Mouse (Mus musculus) CH12.LX (cell line): ENCODE measurements around the gene Zfp36. TPM values are rescaled to one million over a fixed set of nuclear protein-coding genes. Genes with fewer than 3 reads are reported as not detected.

Experiments used
- DNase-seq: peaks from one replicate; pipeline ENCODE4 v3.0.0-alpha.2; 2013; ENCODE audit errors: extremely low read depth
- H3K27ac ChIP-seq: 2 replicates; pipeline ENCODE4 v1.5.1; 2012; ENCODE audit warnings: low read depth, mild to moderate bottlenecking, control low read depth, moderate library complexity; ENCODE audit not compliant: insufficient read depth
- H3K27me3 ChIP-seq: replicated peaks from 2 replicates; pipeline ENCODE3; 2012; ENCODE audit warnings: inconsistent platforms
- H3K36me3 ChIP-seq, 2 experiments: replicated peaks in 1 of 2; 2 replicates each; pipeline versions ENCODE3 to v1.6.1; 2012; ENCODE audit warnings: inconsistent platforms in 1 of 2, low read length in 1 of 2, mild to moderate bottlenecking in 1 of 2, mixed read lengths in 1 of 2, moderate library complexity in 1 of 2; ENCODE audit not compliant: control insufficient read depth in 1 of 2, insufficient read depth in 1 of 2
- H3K4me1 ChIP-seq, 2 experiments: 2 replicates each; pipeline ENCODE4 v1.6.1; 2012; ENCODE audit warnings: inconsistent platforms in 1 of 2, moderate library complexity in 1 of 2; ENCODE audit not compliant: insufficient read depth in 2 of 2, control insufficient read depth in 1 of 2
- H3K4me2 ChIP-seq: 2 replicates; pipeline ENCODE4 v1.6.1; 2012; ENCODE audit warnings: low read depth, mild to moderate bottlenecking, control low read depth; ENCODE audit not compliant: poor library complexity, insufficient read depth, severe bottlenecking
- H3K4me3 ChIP-seq, 3 experiments: fragments of 150-350 bp in 1 of 3; sonication (generic) in 1 of 3; replicated peaks in 1 of 3; 2 replicates each; pipeline versions ENCODE3 to v1.5.1; 2011 to 2012; ENCODE audit warnings: low read depth in 2 of 3, low read length in 2 of 3, mild to moderate bottlenecking in 2 of 3, moderate library complexity in 2 of 3, control low read depth in 1 of 3, improper control_type of control experiment in 1 of 3, inconsistent platforms in 1 of 3, mixed read lengths in 1 of 3; ENCODE audit not compliant: poor library complexity in 1 of 3
- H3K79me2 ChIP-seq: replicated peaks from 2 replicates; pipeline ENCODE4 v1.6.1; 2012; ENCODE audit warnings: mild to moderate bottlenecking, moderate library complexity; ENCODE audit not compliant: control insufficient read depth, poor library complexity, insufficient read depth, severe bottlenecking; ENCODE audit errors: extremely low read depth
- H3K9ac ChIP-seq: 2 replicates; pipeline ENCODE4 v1.6.1; 2012; ENCODE audit warnings: low read depth, mild to moderate bottlenecking, control low read depth, moderate library complexity; ENCODE audit not compliant: insufficient read depth
- H3K9me3 ChIP-seq: replicated peaks from 2 replicates; pipeline ENCODE3; 2012; ENCODE audit warnings: low read length, inconsistent platforms, mixed read lengths
- BHLHE40 ChIP-seq: IDR thresholded peaks from 2 replicates; pipeline ENCODE4 v1.6.1; 2011; ENCODE audit warnings: mild to moderate bottlenecking, low read depth, low read length, improper control_type of control experiment
- CHD1 ChIP-seq: IDR thresholded peaks from 2 replicates; pipeline ENCODE4 v1.6.1; 2012; ENCODE audit warnings: low read depth, low read length, improper control_type of control experiment, inconsistent platforms
- CHD2 ChIP-seq: IDR thresholded peaks from 2 replicates; pipeline ENCODE4 v1.6.1; 2011; ENCODE audit warnings: low read length, improper control_type of control experiment
- CTCF ChIP-seq, 2 experiments: IDR thresholded peaks in 1 of 2; conservative IDR thresholded peaks in 1 of 2; 2 replicates each; pipeline ENCODE4 v1.5.1; 2011 to 2012; ENCODE audit warnings: low read depth in 2 of 2, low read length in 2 of 2, improper control_type of control experiment in 1 of 2, inconsistent platforms in 1 of 2, mild to moderate bottlenecking in 1 of 2, moderate library complexity in 1 of 2
- E2F4 ChIP-seq: IDR thresholded peaks from 2 replicates; pipeline ENCODE4 v1.6.1; 2011; ENCODE audit warnings: low read depth, low read length, improper control_type of control experiment; ENCODE audit not compliant: insufficient replicate concordance
- ELF1 ChIP-seq: IDR thresholded peaks from 2 replicates; pipeline ENCODE4 v1.6.1; 2014; ENCODE audit warnings: low read depth, mild to moderate bottlenecking, inconsistent platforms, low read length, improper control_type of control experiment
- EP300 ChIP-seq: IDR thresholded peaks from 2 replicates; pipeline ENCODE4 v1.6.1; 2011; ENCODE audit warnings: low read length, improper control_type of control experiment
- ETS1 ChIP-seq: conservative IDR thresholded peaks from 2 replicates; pipeline ENCODE4 v1.6.1; 2012; ENCODE audit warnings: low read depth, mild to moderate bottlenecking, inconsistent platforms, low read length, improper control_type of control experiment, moderate library complexity
- GABPA ChIP-seq: IDR thresholded peaks from 2 replicates; pipeline ENCODE4 v1.6.1; 2012; ENCODE audit warnings: low read depth, low read length, improper control_type of control experiment, inconsistent platforms; ENCODE audit not compliant: insufficient replicate concordance
- HCFC1 ChIP-seq: IDR thresholded peaks from 2 replicates; pipeline ENCODE4 v1.6.1; 2012; ENCODE audit warnings: low read depth, mild to moderate bottlenecking, inconsistent platforms, low read length, improper control_type of control experiment
- IRF4 ChIP-seq: IDR thresholded peaks from 2 replicates; pipeline ENCODE4 v1.6.1; 2014; ENCODE audit warnings: low read depth, mild to moderate bottlenecking, inconsistent platforms, low read length, improper control_type of control experiment
- JUN ChIP-seq: IDR thresholded peaks from 2 replicates; pipeline ENCODE4 v1.6.1; 2011; ENCODE audit warnings: low read depth, mild to moderate bottlenecking, low read length, improper control_type of control experiment, moderate library complexity; ENCODE audit not compliant: insufficient read depth
- JUND ChIP-seq: conservative IDR thresholded peaks from 2 replicates; pipeline ENCODE4 v1.6.1; 2011; ENCODE audit warnings: low read depth, low read length, improper control_type of control experiment
- KAT2A ChIP-seq: IDR thresholded peaks from 2 replicates; pipeline ENCODE4 v1.6.1; 2012; ENCODE audit warnings: low read length, improper control_type of control experiment, inconsistent platforms; ENCODE audit not compliant: insufficient replicate concordance
- MAFK ChIP-seq: IDR thresholded peaks from 2 replicates; pipeline ENCODE4 v1.6.1; 2011; ENCODE audit warnings: low read length, improper control_type of control experiment; ENCODE audit not compliant: insufficient replicate concordance
- MAX ChIP-seq: IDR thresholded peaks from 2 replicates; pipeline ENCODE4 v1.6.1; 2011; ENCODE audit warnings: low read length, improper control_type of control experiment
- MAZ ChIP-seq: IDR thresholded peaks from 2 replicates; pipeline ENCODE4 v1.6.1; 2012; ENCODE audit warnings: low read depth, mild to moderate bottlenecking, inconsistent platforms, low read length, improper control_type of control experiment, moderate library complexity
- MEF2A ChIP-seq: IDR thresholded peaks from 2 replicates; pipeline ENCODE4 v1.6.1; 2014; ENCODE audit warnings: low read depth, mild to moderate bottlenecking, inconsistent platforms, low read length, improper control_type of control experiment, borderline replicate concordance
- MXI1 ChIP-seq: IDR thresholded peaks from 2 replicates; pipeline ENCODE4 v1.6.1; 2011; ENCODE audit warnings: mild to moderate bottlenecking, low read depth, low read length, improper control_type of control experiment
- MYC ChIP-seq: IDR thresholded peaks from 2 replicates; pipeline ENCODE4 v1.6.1; 2011; ENCODE audit warnings: low read depth, mild to moderate bottlenecking, improper control_type of control experiment, low read length
- NELFE ChIP-seq: IDR thresholded peaks from 2 replicates; pipeline ENCODE4 v1.6.1; 2011; ENCODE audit warnings: low read depth, low read length, improper control_type of control experiment
- NRF1 ChIP-seq: IDR thresholded peaks from 2 replicates; pipeline ENCODE4 v1.6.1; 2014; ENCODE audit warnings: low read depth, mild to moderate bottlenecking, inconsistent platforms, low read length, improper control_type of control experiment, moderate library complexity
- PAX5 ChIP-seq: IDR thresholded peaks from 2 replicates; pipeline ENCODE4 v1.6.1; 2012; ENCODE audit warnings: low read length, inconsistent platforms, mixed read lengths
- POLR2A ChIP-seq: IDR thresholded peaks from 2 replicates; pipeline ENCODE4 v1.6.1; 2011; ENCODE audit warnings: low read depth, mild to moderate bottlenecking, improper control_type of control experiment, low read length
- POLR2AphosphoS2 ChIP-seq: IDR thresholded peaks from 2 replicates; pipeline ENCODE4 v1.6.1; 2011; ENCODE audit warnings: low read depth, low read length, improper control_type of control experiment
- RAD21 ChIP-seq: IDR thresholded peaks from 2 replicates; pipeline ENCODE4 v1.6.1; 2011; ENCODE audit warnings: low read depth, mild to moderate bottlenecking, low read length, improper control_type of control experiment, moderate library complexity
- RCOR1 ChIP-seq: conservative IDR thresholded peaks from 2 replicates; pipeline ENCODE4 v1.6.1; 2012; ENCODE audit warnings: low read depth, mild to moderate bottlenecking, inconsistent platforms, low read length, improper control_type of control experiment
- SIN3A ChIP-seq: IDR thresholded peaks from 2 replicates; pipeline ENCODE4 v1.6.1; 2012; ENCODE audit warnings: low read length, improper control_type of control experiment, inconsistent platforms
- SMC3 ChIP-seq: IDR thresholded peaks from 2 replicates; pipeline ENCODE4 v1.6.1; 2011; ENCODE audit warnings: low read depth, low read length, improper control_type of control experiment
- TBP ChIP-seq: conservative IDR thresholded peaks from 2 replicates; pipeline ENCODE4 v1.6.1; 2011; ENCODE audit warnings: low read depth, low read length, improper control_type of control experiment
- TCF12 ChIP-seq: IDR thresholded peaks from 2 replicates; pipeline ENCODE4 v1.6.1; 2014; ENCODE audit warnings: low read depth, mild to moderate bottlenecking, inconsistent platforms, low read length, improper control_type of control experiment
- UBTF ChIP-seq: IDR thresholded peaks from 2 replicates; pipeline ENCODE4 v1.6.1; 2012; ENCODE audit warnings: low read depth, mild to moderate bottlenecking, inconsistent platforms, low read length, improper control_type of control experiment, moderate library complexity
- USF1 ChIP-seq: IDR thresholded peaks from 2 replicates; pipeline ENCODE4 v1.6.1; 2014; ENCODE audit warnings: low read depth, mild to moderate bottlenecking, inconsistent platforms, low read length, improper control_type of control experiment
- USF2 ChIP-seq: conservative IDR thresholded peaks from 2 replicates; pipeline ENCODE4 v1.6.1; 2011; ENCODE audit warnings: low read depth, low read length, improper control_type of control experiment
- ZC3H11A ChIP-seq: IDR thresholded peaks from 2 replicates; pipeline ENCODE4 v1.6.1; 2012; ENCODE audit warnings: low read depth, mild to moderate bottlenecking, inconsistent platforms, low read length, improper control_type of control experiment
- ZKSCAN1 ChIP-seq: IDR thresholded peaks from 2 replicates; pipeline ENCODE4 v1.6.1; 2012; ENCODE audit warnings: low read depth, inconsistent platforms, low read length, improper control_type of control experiment, borderline replicate concordance
- ZMIZ1 ChIP-seq: IDR thresholded peaks from 2 replicates; pipeline ENCODE4 v1.6.1; 2012; ENCODE audit warnings: low read depth, mild to moderate bottlenecking, inconsistent platforms, low read length, improper control_type of control experiment
- ZNF384 ChIP-seq: IDR thresholded peaks from 2 replicates; pipeline ENCODE4 v1.6.1; 2012; ENCODE audit warnings: low read depth, low read length, improper control_type of control experiment, inconsistent platforms
- dilution Hi-C: fragments of 300-500 bp; cut with MboI; formaldehyde crosslinking; loops from 2 replicates; pipeline ENCODE4 v1.14.3; 2020; ENCODE audit warnings: low sequenced_read_pairs; ENCODE audit not compliant: extremely low pct_unique_long_range_greater_than_20kb, extremely low pct_ligation_motif_present
- in situ Hi-C: fragments of 300-500 bp; cut with MboI; formaldehyde crosslinking; loops from 3 replicates; pipeline ENCODE4 v1.14.3; 2019; ENCODE audit warnings: low sequenced_read_pairs, low pct_ligation_motif_present, low pct_unique_long_range_greater_than_20kb, mixed read lengths
- polyA plus RNA-seq: library from polyadenylated mRNA; unstranded; fragments of >175 nt; gene quantifications from 2 replicates; pipeline ENCODE4 v1.2.1, GENCODE M21; 2012; ENCODE audit warnings: low read depth; ENCODE audit not compliant: insufficient read length
- total RNA-seq, 2 experiments: library from RNA; depleted of rRNA; stranded (reverse); fragments of 300-350 nt in 1 of 2; fragments of >200 nt in 1 of 2; gene quantifications; 2 replicates each; pipeline ENCODE4 v1.2.3; 2012 to 2014

Zfp36 gene
- total and polyA plus RNA-seq, 3 experiments, result 1.9 to 9.9 (median 2.8) TPM

DNA sequence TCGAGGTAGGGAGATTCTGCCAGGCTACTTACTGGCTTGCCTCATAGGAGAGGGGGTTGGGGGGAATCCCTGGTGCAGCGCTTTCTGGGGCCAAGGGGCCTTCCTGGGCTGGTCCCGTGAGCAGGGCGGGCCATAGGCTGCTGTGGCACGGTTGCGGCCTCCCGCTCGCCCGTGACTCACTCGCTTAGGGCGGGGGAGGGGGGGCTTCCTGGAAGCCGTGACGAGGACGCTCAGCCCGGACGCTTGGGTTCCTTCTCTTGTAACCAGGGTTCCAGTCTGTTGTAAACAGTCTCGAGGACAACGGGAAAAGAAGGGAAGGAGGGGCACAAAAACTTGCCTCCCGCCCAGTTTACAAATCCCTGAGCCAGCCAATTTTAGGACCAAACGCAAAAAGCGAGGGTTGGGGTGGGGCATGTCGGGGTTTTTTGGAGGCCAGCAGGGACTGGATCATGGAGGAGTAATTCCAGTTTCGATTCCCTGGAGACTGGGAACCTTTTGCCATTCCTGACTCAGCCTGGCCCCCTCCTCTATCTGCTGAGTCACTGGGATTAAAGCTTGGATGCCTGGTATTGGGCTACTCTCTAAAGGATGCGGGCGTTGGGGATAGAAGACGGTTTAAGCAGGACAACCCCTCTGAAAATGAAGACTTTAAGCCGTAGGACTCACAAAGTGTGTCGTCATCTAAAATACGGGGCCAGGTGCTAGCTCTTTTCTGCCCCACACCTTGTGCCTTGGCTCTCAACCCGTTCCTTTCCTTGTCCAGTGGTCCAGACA lies 1.2 kb upstream of the Zfp36 start:
- H3K36me3 ChIP-seq, result peaks cover 10 to 26% of the 10 kb centered on the region in 2 experiments
- peak overlapping the region; percentile 85 for H3K4me2 ChIP-seq
- peaks cover 37 to 82% of the 10 kb centered on the region in 2 experiments for H3K4me1 ChIP-seq
- peak overlapping the region; percentile 80 for H3K9ac ChIP-seq
- DNase-seq, result peak; percentile 85
- H3K9me3 ChIP-seq, result no peaks in the 10 kb centered on the region
- peak overlapping the region; percentile 32 to 42 (median 34) for H3K4me3 ChIP-seq
- TF ChIP-seq MAX (peak; percentile 20; the same call in 1 of the 2 replicates), KAT2A (no peak), ETS1 (peak; percentile 99), USF2 (no peak), IRF4 (peak; percentile 77), CHD2 (peak; percentile 82), USF1 (no peak), NRF1 (0 out of 2 replicates have a peak, but pooled peaks have one; percentile 27), PAX5 (no peak), MAZ (peak; percentile 94), MEF2A (peak; percentile 92), TCF12 (peak; percentile 85; the same call in 1 of the 2 replicates), CHD1 (no peak), ZKSCAN1 (no peak), SIN3A (peak; percentile 12; the same call in 1 of the 2 replicates), RCOR1 (peak; percentile 90), JUN (no peak), POLR2AphosphoS2 (no peak), MAFK (peak; percentile 50; the same call in 1 of the 2 replicates), JUND (no peak), MXI1 (peak; percentile 16; the same call in 1 of the 2 replicates), NELFE (no peak), ZNF384 (no peak), MYC (0 out of 2 replicates have a peak, but pooled peaks have one; percentile 25), ELF1 (peak; percentile 65; the same call in 1 of the 2 replicates), BHLHE40 (peak; percentile 100), E2F4 (no peak), GABPA (no peak; the same call in 1 of the 2 replicates), ZC3H11A (no peak), CTCF (conservative IDR thresholded peaks at IDR 0.05 in 1 of 2, IDR thresholded peaks at IDR 0.05 in 1 of 2; ENCODE audit: low read depth in 2 of 2, low read length in 2 of 2) (no peak), UBTF (no peak), HCFC1 (peak; percentile 41; the same call in 1 of the 2 replicates), EP300 (0 out of 2 replicates have a peak, but pooled peaks have one; percentile 6), RAD21 (no peak), ZMIZ1 (no peak), SMC3 (no peak), POLR2A (peak; percentile 10; the same call in 1 of the 2 replicates), TBP (0 out of 2 replicates have a peak, but pooled peaks have one; percentile 19)
- TF ChIP-seq, all 38 proteins: peak for 19
- in situ Hi-C loops (no loop called here), dilution Hi-C loops (no loop called here)
- Histone ChIP-seq H3K79me2 (peaks cover 26% of the 10 kb centered on the region), H3K27ac (peak overlapping the region; percentile 97), H3K27me3 (no peaks in the 10 kb centered on the region)
